Mouse (Mus musculus) hindbrain, embryonic 12.5 days (tissue): ENCODE measurements around the gene Ugt1a10. TPM values are rescaled to one million over a fixed set of nuclear protein-coding genes. Genes with fewer than 3 reads are reported as not detected.
A peak's percentile ranks its signal among the peaks of the same experiment; 100 is the strongest.
"Not testable (repeated sequence)": the region's sequence is repeated elsewhere in the genome, so short reads cannot be mapped to it uniquely, and the experiment has no call there.

ENCODE experiments used
- ATAC-seq: fragments of 200-750 bp; cut with Nextera tagmentation; 2 replicates; pipeline ENCODE4 v1.8.0; 2017; ENCODE audit warnings: moderate TSS enrichment; ENCODE audit not compliant: low FRiP score
- H3K27ac ChIP-seq: fragments of 300-500 bp; sonication (generic); 2 replicates; pipeline ENCODE4 v1.5.1; 2016; ENCODE audit warnings: mild to moderate bottlenecking
- H3K27me3 ChIP-seq: fragments of 300-500 bp; sonication (generic); 2 replicates; pipeline ENCODE4 v1.6.1; 2016; ENCODE audit warnings: mild to moderate bottlenecking
- H3K36me3 ChIP-seq: fragments of 300-500 bp; sonication (generic); 2 replicates; pipeline ENCODE4 v1.6.1; 2016; ENCODE audit warnings: mild to moderate bottlenecking
- H3K4me1 ChIP-seq: fragments of 300-500 bp; sonication (generic); 2 replicates; pipeline ENCODE4 v1.6.1; 2016
- H3K4me2 ChIP-seq: fragments of 300-500 bp; sonication (generic); replicated peaks from 2 replicates; pipeline ENCODE4 v1.6.1; 2016; ENCODE audit warnings: mild to moderate bottlenecking
- H3K4me3 ChIP-seq: fragments of 300-500 bp; sonication (generic); 2 replicates; pipeline ENCODE4 v1.5.1; 2016; ENCODE audit warnings: mild to moderate bottlenecking
- H3K9ac ChIP-seq: fragments of 300-500 bp; sonication (generic); 2 replicates; pipeline ENCODE4 v1.6.1; 2016; ENCODE audit warnings: mild to moderate bottlenecking, moderate library complexity
- H3K9me3 ChIP-seq: fragments of 300-500 bp; sonication (generic); replicated peaks from 2 replicates; pipeline ENCODE4 v1.6.1; 2016; ENCODE audit warnings: mild to moderate bottlenecking
- WGBS: fragments of 180-500 bp; shearing (Covaris S2); methylation state at CpG from one replicate; pipeline ENCODE4 v1.1.7; 2016; 5-methylcytosine and 5-hydroxymethylcytosine counted together
- polyA plus RNA-seq: library from polyadenylated mRNA; unstranded; fragments of >200 nt; fragmentation: Nextera tagmentation; extraction: Ambion mirVana; gene quantifications from 2 replicates; pipeline ENCODE4 v1.2.1, GENCODE M21; 2016

Gene Ugt1a10
- polyA plus RNA-seq = not detected in 2 replicates

GRCm38 (mm10) chr1:88055088-88055487, at the start of gene Ugt1a10:
Gene Ugt1a10, plus strand, starts transcription at chr1:88055388.
- Histone ChIP-seq H3K27me3 (no peaks in the 10 kb centered on the region), H3K9ac (no peak within 1 kb of the TSS), H3K9me3 (no peaks in the 10 kb centered on the region), H3K4me2 (no peak within 1 kb of the TSS), H3K4me3 (no peak within 1 kb of the TSS), H3K27ac (no peak within 1 kb of the TSS), H3K36me3 (no peaks in the 10 kb centered on the region), H3K4me1 (no peaks in the 10 kb centered on the region)
- WGBS = 81% methylated on average over 1 of the region's 1 CpGs
- no peak for ATAC-seq

- 4% methylated on average over 5 of the region's 5 CpGs for WGBS
These were observed 47.4 kb upstream of the Ugt1a10 start for GRCm38 (mm10) chr1:88007692-88008210.

GRCm38 (mm10) chr1:88008211-88008697, 46.9 kb upstream of the Ugt1a10 start, which contains the start of gene Usp40:
Gene Usp40, minus strand, starts transcription at chr1:88008551.
- Histone ChIP-seq H3K27ac (peak within 1 kb of the TSS; percentile 93), H3K4me2 (peak within 1 kb of the TSS; percentile 69), H3K36me3 (peaks cover 10% of the 10 kb centered on the region), H3K4me3 (peak within 1 kb of the TSS; percentile 74), H3K9me3 (no peaks in the 10 kb centered on the region), H3K4me1 (peaks cover 11% of the 10 kb centered on the region), H3K27me3 (no peaks in the 10 kb centered on the region), H3K9ac (peak within 1 kb of the TSS; percentile 91)
- ATAC-seq = peak; percentile 94
- WGBS = under 1% methylated on average over 41 of the region's 45 CpGs

More at GRCm38 (mm10) chr1:88007692-88008210, 47.4 kb upstream of the Ugt1a10 start:
- Histone ChIP-seq H3K36me3 (peaks cover 15% of the 10 kb centered on the region), H3K4me1 (peaks cover 11% of the 10 kb centered on the region), H3K9me3 (no peaks in the 10 kb centered on the region), H3K4me2 (peak overlapping the region; percentile 69), H3K9ac (peak overlapping the region; percentile 91), H3K27me3 (no peaks in the 10 kb centered on the region), H3K4me3 (peak overlapping the region; percentile 74), H3K27ac (peak overlapping the region; percentile 93)
- peak; percentile 63 for ATAC-seq

GRCm38 (mm10) chr1:88008735-88009134, 46.5 kb upstream of the Ugt1a10 start:
- H3K36me3 ChIP-seq = peaks cover 9% of the 10 kb centered on the region
- no peak overlapping the region for H3K27ac ChIP-seq
- H3K9me3 ChIP-seq = no peaks in the 10 kb centered on the region
- H3K4me1 ChIP-seq = peaks cover 11% of the 10 kb centered on the region
- no peaks in the 10 kb centered on the region for H3K27me3 ChIP-seq
- ATAC-seq = peak; percentile 43; the same call in 1 of the 2 replicates
- H3K4me2 ChIP-seq = peak overlapping the region; percentile 69
- 57% methylated on average over 4 of the region's 4 CpGs for WGBS
- H3K4me3 ChIP-seq = peak overlapping the region; percentile 74
- H3K9ac ChIP-seq = peak overlapping the region; percentile 91

GRCm38 (mm10) chr1:88009521-88009920, 45.7 kb upstream of the Ugt1a10 start:
- 82% methylated on average over 3 of the region's 3 CpGs for WGBS
- peaks cover 5% of the 10 kb centered on the region; the same call in 1 of the 2 replicates for H3K36me3 ChIP-seq
- no peak for ATAC-seq

GRCm38 (mm10) chr1:88013726-88014125, 41.5 kb upstream of the Ugt1a10 start:
- no peak overlapping the region for H3K4me2 ChIP-seq
- peaks cover 6% of the 10 kb centered on the region for H3K9me3 ChIP-seq
- H3K36me3 ChIP-seq = no peaks in the 10 kb centered on the region
- H3K27ac ChIP-seq = no peak overlapping the region
- no peak overlapping the region for H3K4me3 ChIP-seq
- H3K4me1 ChIP-seq = 0 out of 2 replicates have a peak, but pooled peaks cover under 1% of the 10 kb centered on the region
- no peak for ATAC-seq
- H3K27me3 ChIP-seq = no peaks in the 10 kb centered on the region
- H3K9ac ChIP-seq = no peak overlapping the region
- WGBS = 81% methylated on average over 3 of the region's 3 CpGs

More at GRCm38 (mm10) chr1:88009521-88009920, 45.7 kb upstream of the Ugt1a10 start:
- no peak overlapping the region for H3K4me3 ChIP-seq
- H3K27ac ChIP-seq = no peak overlapping the region
- no peak overlapping the region for H3K9ac ChIP-seq
- H3K27me3 ChIP-seq = no peaks in the 10 kb centered on the region
- peaks cover 11% of the 10 kb centered on the region for H3K4me1 ChIP-seq
- H3K9me3 ChIP-seq = no peaks in the 10 kb centered on the region
- H3K4me2 ChIP-seq = no peak overlapping the region

GRCm38 (mm10) chr1:88014194-88014593, 41.0 kb upstream of the Ugt1a10 start:
- H3K9ac ChIP-seq = no peak overlapping the region
- H3K9me3 ChIP-seq = peaks cover 6% of the 10 kb centered on the region
- no peak overlapping the region for H3K27ac ChIP-seq
- ATAC-seq = no peak
- H3K4me2 ChIP-seq = no peak overlapping the region
- no peaks in the 10 kb centered on the region for H3K4me1 ChIP-seq
- no peaks in the 10 kb centered on the region for H3K27me3 ChIP-seq
- 94% methylated on average over 4 of the region's 4 CpGs for whole genome bisulfite sequencing
- no peaks in the 10 kb centered on the region for H3K36me3 ChIP-seq
- H3K4me3 ChIP-seq = no peak overlapping the region

GRCm38 (mm10) chr1:88014671-88015070, 40.5 kb upstream of the Ugt1a10 start:
- no peak overlapping the region for H3K27ac ChIP-seq

GRCm38 (mm10) chr1:88015371-88015770, 39.8 kb upstream of the Ugt1a10 start:
- H3K9me3 ChIP-seq = peaks cover 6% of the 10 kb centered on the region
- H3K9ac ChIP-seq = no peak overlapping the region
- H3K27me3 ChIP-seq = no peaks in the 10 kb centered on the region
- H3K4me1 ChIP-seq = no peaks in the 10 kb centered on the region
- no peak overlapping the region for H3K27ac ChIP-seq
- no peak for ATAC-seq
- no peak overlapping the region for H3K4me3 ChIP-seq
- H3K36me3 ChIP-seq = no peaks in the 10 kb centered on the region
- WGBS = 90% methylated on average over 6 of the region's 6 CpGs
- H3K4me2 ChIP-seq = no peak overlapping the region

More at GRCm38 (mm10) chr1:88014671-88015070, 40.5 kb upstream of the Ugt1a10 start:
- Histone ChIP-seq H3K9me3 (peaks cover 6% of the 10 kb centered on the region), H3K4me1 (no peaks in the 10 kb centered on the region), H3K36me3 (no peaks in the 10 kb centered on the region), H3K4me2 (no peak overlapping the region), H3K4me3 (no peak overlapping the region), H3K27me3 (no peaks in the 10 kb centered on the region), H3K9ac (no peak overlapping the region)
- WGBS = 98% methylated on average over 4 of the region's 4 CpGs
- ATAC-seq = no peak

GRCm38 (mm10) chr1:88025244-88025643, 29.9 kb upstream of the Ugt1a10 start:
- 73% methylated on average over 3 of the region's 3 CpGs for WGBS
- not testable (repeated sequence) for H3K27me3 ChIP-seq, H3K27ac ChIP-seq, H3K4me3 ChIP-seq, H3K4me2 ChIP-seq, H3K9me3 ChIP-seq, H3K9ac ChIP-seq, H3K36me3 ChIP-seq, ATAC-seq, H3K4me1 ChIP-seq

- not testable (repeated sequence) for H3K36me3 ChIP-seq, H3K4me2 ChIP-seq, H3K27me3 ChIP-seq, H3K4me1 ChIP-seq, H3K9me3 ChIP-seq, H3K9ac ChIP-seq, ATAC-seq, H3K4me3 ChIP-seq, H3K27ac ChIP-seq
- WGBS = 76% methylated on average over 1 of the region's 2 CpGs
These were observed 12.1 kb upstream of the Ugt1a10 start for GRCm38 (mm10) chr1:88043044-88043443.

- H3K27me3 ChIP-seq, H3K9ac ChIP-seq, H3K4me1 ChIP-seq, H3K4me3 ChIP-seq, H3K36me3 ChIP-seq, H3K4me2 ChIP-seq, H3K9me3 ChIP-seq, H3K27ac ChIP-seq, ATAC-seq: not testable (repeated sequence)
- 79% methylated on average over 4 of the region's 5 CpGs for WGBS
These were observed 10.3 kb upstream of the Ugt1a10 start for GRCm38 (mm10) chr1:88044832-88045437.

GRCm38 (mm10) chr1:88047408-88047807, 7.8 kb upstream of the Ugt1a10 start:
- not testable (repeated sequence) for H3K27me3 ChIP-seq, H3K27ac ChIP-seq, H3K9ac ChIP-seq, H3K36me3 ChIP-seq, H3K4me2 ChIP-seq, H3K9me3 ChIP-seq, H3K4me3 ChIP-seq, ATAC-seq, H3K4me1 ChIP-seq
- 85% methylated on average over 2 of the region's 2 CpGs for WGBS
